Mouse (Mus musculus): ENCODE measurements around the gene Arx. TPM values are rescaled to one million over a fixed set of nuclear protein-coding genes. Genes with fewer than 3 reads are reported as not detected.

Arx gene
- 13.9 and 25.5 TPM in 2 replicates for polyA plus RNA-seq (2016; fragmentation: Nextera tagmentation; extraction: Ambion mirVana)

- peak; percentile 93 for ATAC-seq (ENCODE audit: low FRiP score, low read depth)
- Histone ChIP-seq H3K9ac (replicated peaks) (0 out of 2 replicates have a peak within 1 kb of the TSS, but pooled peaks have one; percentile 20), H3K4me1 (peaks cover 2% of the 10 kb centered on the region), H3K36me3 (no peaks in the 10 kb centered on the region), H3K27me3 (peaks cover 81% of the 10 kb centered on the region), H3K4me2 (replicated peaks) (peak within 1 kb of the TSS; percentile 38), H3K4me3 (peak within 1 kb of the TSS; percentile 44), H3K9me3 (no peaks in the 10 kb centered on the region), H3K27ac (replicated peaks) (no peak within 1 kb of the TSS)
- WGBS: 23% methylated on average over 31 of the region's 31 CpGs
Measured at GRCm38 (mm10) chrX:93286291-93286893, at the start of gene Arx. TSS of gene Arx (plus strand) at chrX:93286445.

- no peaks in the 10 kb centered on the region for H3K36me3 ChIP-seq
- no peaks in the 10 kb centered on the region for H3K27me3 ChIP-seq
- no peak overlapping the region for H3K27ac ChIP-seq (replicated peaks)
- no peaks in the 10 kb centered on the region for H3K9me3 ChIP-seq
- no peak overlapping the region for H3K4me3 ChIP-seq
- no peak for ATAC-seq (ENCODE audit: low FRiP score, low read depth)
- no peak overlapping the region for H3K4me2 ChIP-seq (replicated peaks)
- H3K9ac ChIP-seq (replicated peaks): no peak overlapping the region
- 98% methylated on average over 1 of the region's 1 CpGs for WGBS
- H3K4me1 ChIP-seq: no peaks in the 10 kb centered on the region
Measured at GRCm38 (mm10) chrX:93251329-93251728, 34.9 kb upstream of the Arx start.

- H3K27me3 ChIP-seq: peaks cover 23% of the 10 kb centered on the region
- WGBS: 44% methylated on average over 3 of the region's 3 CpGs
Measured at GRCm38 (mm10) chrX:93275689-93276088, 10.6 kb upstream of the Arx start.

GRCm38 (mm10) chrX:93279940-93280339 lies 6.3 kb upstream of the Arx start:
- H3K27me3 ChIP-seq: peaks cover 48% of the 10 kb centered on the region
- H3K4me1 ChIP-seq: no peaks in the 10 kb centered on the region; the same call in 1 of the 2 replicates
- H3K27ac ChIP-seq (replicated peaks): no peak overlapping the region
- no peak overlapping the region for H3K4me2 ChIP-seq (replicated peaks)
- WGBS: 35% methylated on average over 4 of the region's 11 CpGs
- no peak for ATAC-seq (ENCODE audit: low FRiP score, low read depth)
- H3K36me3 ChIP-seq: no peaks in the 10 kb centered on the region
- no peak overlapping the region for H3K9ac ChIP-seq (replicated peaks)
- no peak overlapping the region for H3K4me3 ChIP-seq
- H3K9me3 ChIP-seq: no peaks in the 10 kb centered on the region

More at GRCm38 (mm10) chrX:93275689-93276088, 10.6 kb upstream of the Arx start:
- no peak overlapping the region for H3K4me2 ChIP-seq (replicated peaks)
- no peak for ATAC-seq (ENCODE audit: low FRiP score, low read depth)
- H3K9ac ChIP-seq (replicated peaks): no peak overlapping the region
- no peaks in the 10 kb centered on the region for H3K36me3 ChIP-seq
- H3K4me3 ChIP-seq: no peak overlapping the region
- H3K9me3 ChIP-seq: no peaks in the 10 kb centered on the region
- H3K4me1 ChIP-seq: no peaks in the 10 kb centered on the region
- no peak overlapping the region for H3K27ac ChIP-seq (replicated peaks)

- Histone ChIP-seq H3K9ac (replicated peaks) (no peak overlapping the region), H3K4me3 (peak overlapping the region; percentile 12; the same call in 1 of the 2 replicates), H3K9me3 (no peaks in the 10 kb centered on the region), H3K4me1 (no peaks in the 10 kb centered on the region; the same call in 1 of the 2 replicates), H3K27me3 (peaks cover 61% of the 10 kb centered on the region), H3K4me2 (replicated peaks) (peak overlapping the region; percentile 33), H3K36me3 (no peaks in the 10 kb centered on the region), H3K27ac (replicated peaks) (no peak overlapping the region)
- WGBS: 19% methylated on average over 23 of the region's 23 CpGs
- ATAC-seq (ENCODE audit: low FRiP score, low read depth): peak; percentile 66
Measured at GRCm38 (mm10) chrX:93281028-93281723, 5.1 kb upstream of the Arx start.

- Histone ChIP-seq H3K27ac (replicated peaks) (no peak overlapping the region), H3K4me1 (no peaks in the 10 kb centered on the region; the same call in 1 of the 2 replicates), H3K9ac (replicated peaks) (no peak overlapping the region), H3K9me3 (no peaks in the 10 kb centered on the region), H3K36me3 (no peaks in the 10 kb centered on the region), H3K27me3 (peaks cover 65% of the 10 kb centered on the region), H3K4me2 (replicated peaks) (peak overlapping the region; percentile 33), H3K4me3 (peak overlapping the region; percentile 12; the same call in 1 of the 2 replicates)
- WGBS: 19% methylated on average over 5 of the region's 5 CpGs
- ATAC-seq (ENCODE audit: low FRiP score, low read depth): peak; percentile 35; the same call in 1 of the 2 replicates
Measured at GRCm38 (mm10) chrX:93281756-93282155, 4.5 kb upstream of the Arx start.

GRCm38 (mm10) chrX:93285091-93285490 lies 1.2 kb upstream of the Arx start:
- Histone ChIP-seq H3K9me3 (no peaks in the 10 kb centered on the region), H3K4me3 (no peak overlapping the region), H3K9ac (replicated peaks) (no peak overlapping the region), H3K27me3 (peaks cover 74% of the 10 kb centered on the region), H3K27ac (replicated peaks) (no peak overlapping the region), H3K36me3 (no peaks in the 10 kb centered on the region), H3K4me2 (replicated peaks) (0 out of 2 replicates have a peak overlapping the region, but pooled peaks have one; percentile 17), H3K4me1 (peaks cover 2% of the 10 kb centered on the region)
- 25% methylated on average over 10 of the region's 10 CpGs for WGBS
- ATAC-seq (ENCODE audit: low FRiP score, low read depth): no peak

GRCm38 (mm10) chrX:93288339-93288738 lies 2.1 kb downstream of the Arx start:
- H3K4me3 ChIP-seq: peak overlapping the region; percentile 44
- H3K4me2 ChIP-seq (replicated peaks): peak overlapping the region; percentile 58
- peaks cover 2% of the 10 kb centered on the region; the same call in 1 of the 2 replicates for H3K4me1 ChIP-seq
- H3K27ac ChIP-seq (replicated peaks): peak overlapping the region; percentile 35; the same call in 1 of the 2 replicates
- peak overlapping the region; percentile 46; the same call in 1 of the 2 replicates for H3K9ac ChIP-seq (replicated peaks)
- H3K36me3 ChIP-seq: no peaks in the 10 kb centered on the region
- H3K27me3 ChIP-seq: peaks cover 85% of the 10 kb centered on the region
- H3K9me3 ChIP-seq: no peaks in the 10 kb centered on the region
- WGBS: 28% methylated on average over 14 of the region's 37 CpGs
- no peak for ATAC-seq (ENCODE audit: low FRiP score, low read depth)

GRCm38 (mm10) chrX:93289076-93289475 lies 2.8 kb downstream of the Arx start:
- Histone ChIP-seq H3K9ac (replicated peaks) (peak overlapping the region; percentile 31; the same call in 1 of the 2 replicates), H3K4me2 (replicated peaks) (peak overlapping the region; percentile 58), H3K4me3 (peak overlapping the region; percentile 44), H3K27me3 (peaks cover 93% of the 10 kb centered on the region), H3K9me3 (no peaks in the 10 kb centered on the region), H3K36me3 (no peaks in the 10 kb centered on the region), H3K4me1 (peaks cover 2% of the 10 kb centered on the region; the same call in 1 of the 2 replicates), H3K27ac (replicated peaks) (peak overlapping the region; percentile 35; the same call in 1 of the 2 replicates)
- peak; percentile 10; the same call in 1 of the 2 replicates for ATAC-seq (ENCODE audit: low FRiP score, low read depth)
- WGBS: 23% methylated on average over 32 of the region's 37 CpGs

GRCm38 (mm10) chrX:93289851-93290380 lies 3.7 kb downstream of the Arx start:
- Histone ChIP-seq H3K4me1 (peaks cover 2% of the 10 kb centered on the region; the same call in 1 of the 2 replicates), H3K4me2 (replicated peaks) (peak overlapping the region; percentile 19; the same call in 1 of the 2 replicates), H3K36me3 (no peaks in the 10 kb centered on the region), H3K9me3 (no peaks in the 10 kb centered on the region), H3K27me3 (peaks cover 93% of the 10 kb centered on the region), H3K4me3 (peak overlapping the region; percentile 44), H3K9ac (replicated peaks) (peak overlapping the region; percentile 31; the same call in 1 of the 2 replicates), H3K27ac (replicated peaks) (no peak overlapping the region)
- no peak for ATAC-seq (ENCODE audit: low FRiP score, low read depth)
- 22% methylated on average over 12 of the region's 12 CpGs for WGBS

- peaks cover 91% of the 10 kb centered on the region for H3K27me3 ChIP-seq
- no peak for ATAC-seq (ENCODE audit: low FRiP score, low read depth)
- no peak overlapping the region for H3K9ac ChIP-seq (replicated peaks)
- H3K4me2 ChIP-seq (replicated peaks): peak overlapping the region; percentile 5; the same call in 1 of the 2 replicates
- H3K27ac ChIP-seq (replicated peaks): no peak overlapping the region
- H3K4me3 ChIP-seq: no peak overlapping the region
- H3K4me1 ChIP-seq: peaks cover 7% of the 10 kb centered on the region
- no peaks in the 10 kb centered on the region for H3K9me3 ChIP-seq
- WGBS: 23% methylated on average over 6 of the region's 6 CpGs
- H3K36me3 ChIP-seq: no peaks in the 10 kb centered on the region
Measured at GRCm38 (mm10) chrX:93292031-93292430, 5.8 kb downstream of the Arx start.

Measured in midbrain, embryonic 12.5 days (tissue).